Mouse (Mus musculus): ENCODE measurements around the gene 2310007B03Rik.
A peak's percentile ranks its signal among the peaks of the same experiment; 100 is the strongest.

- TF ChIP-seq CTCF (IDR thresholded peaks at IDR 0.05) (peak; percentile 99), EP300 (IDR thresholded peaks at IDR 0.05) (no peak)
Measured at GRCm38 (mm10) chr1:93174399-93174798, 13.7 kb upstream of the 2310007B03Rik start.
